Mouse (Mus musculus): ENCODE data around the gene Bcat1.

GRCm38 (mm10) chr6:145035412-145035811 is 40.6 kb downstream of the Bcat1 start:
- no peak for TF ChIP-seq CTCF (IDR thresholded peaks at IDR 0.05; ENCODE audit: low read depth)
- no peak for TF ChIP-seq EP300 (IDR thresholded peaks at IDR 0.05; ENCODE audit: low read depth)
